Mouse (Mus musculus) sigmoid colon, adult 10 weeks (tissue): ENCODE data around the gene Vsig10l. TPM values are rescaled to one million over a fixed set of nuclear protein-coding genes. Genes with fewer than 3 reads are reported as not detected.

ENCODE experiments used
- polyA plus RNA-seq: library from polyadenylated mRNA; stranded (reverse); fragments of 350-450 nt; fragmentation: Illumina TruSeq; extraction: RNeasy Lipid Tissue Mini Kit (QIAGEN cat#74804); gene quantifications from one replicate; pipeline ENCODE4 v1.2.3, GENCODE M21; 2014; ENCODE audit warnings: low read depth, low replicate concordance

Gene Vsig10l
- 0.32 TPM for polyA plus RNA-seq

DNA sequence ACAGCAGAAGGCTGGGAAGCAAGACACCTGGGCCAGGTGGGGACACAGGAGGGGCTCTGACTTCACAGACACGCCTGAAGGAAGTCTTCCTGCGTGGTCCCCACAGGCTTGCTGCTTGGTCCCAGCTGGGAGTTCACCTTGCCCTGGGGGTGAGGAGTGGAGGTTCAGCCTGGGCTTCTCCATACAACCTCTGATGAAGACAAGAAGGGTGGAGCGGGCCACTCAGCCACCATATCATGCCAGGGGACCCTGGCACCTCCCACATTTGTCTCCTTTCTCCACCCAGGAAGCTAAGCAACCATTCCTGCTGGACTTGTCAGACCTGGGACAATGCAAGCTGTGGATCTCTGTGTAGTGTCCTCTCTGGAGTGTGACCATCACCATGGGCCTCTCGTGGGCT, at the start of gene Vsig10l:
Gene Vsig10l (plus strand): TSS at position 301 of the 400 bp plus-strand sequence.

DNA sequence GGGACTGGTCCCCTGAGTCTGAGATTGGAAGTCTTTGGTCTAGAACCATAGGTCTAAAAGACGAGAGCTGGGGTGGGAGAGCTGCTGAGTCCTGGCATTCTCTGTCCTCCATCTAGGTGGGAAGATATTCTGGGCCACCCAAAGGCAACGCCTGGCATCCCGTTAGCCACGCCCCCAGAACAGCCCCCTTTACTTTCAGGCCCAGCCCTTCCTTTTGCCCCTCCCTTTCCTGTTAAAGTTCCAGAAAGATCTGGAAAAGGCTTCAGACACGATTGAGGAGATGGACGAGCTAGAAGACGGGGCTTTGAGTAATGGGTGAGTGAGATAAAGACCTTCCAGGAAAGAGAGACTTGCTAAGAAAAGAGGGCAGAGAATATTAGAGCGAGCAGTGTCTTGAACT, 35.5 kb upstream of the Vsig10l start, which contains the start of gene Lim2:
Gene Lim2 (plus strand): TSS at position 265 of the 400 bp plus-strand sequence.

DNA sequence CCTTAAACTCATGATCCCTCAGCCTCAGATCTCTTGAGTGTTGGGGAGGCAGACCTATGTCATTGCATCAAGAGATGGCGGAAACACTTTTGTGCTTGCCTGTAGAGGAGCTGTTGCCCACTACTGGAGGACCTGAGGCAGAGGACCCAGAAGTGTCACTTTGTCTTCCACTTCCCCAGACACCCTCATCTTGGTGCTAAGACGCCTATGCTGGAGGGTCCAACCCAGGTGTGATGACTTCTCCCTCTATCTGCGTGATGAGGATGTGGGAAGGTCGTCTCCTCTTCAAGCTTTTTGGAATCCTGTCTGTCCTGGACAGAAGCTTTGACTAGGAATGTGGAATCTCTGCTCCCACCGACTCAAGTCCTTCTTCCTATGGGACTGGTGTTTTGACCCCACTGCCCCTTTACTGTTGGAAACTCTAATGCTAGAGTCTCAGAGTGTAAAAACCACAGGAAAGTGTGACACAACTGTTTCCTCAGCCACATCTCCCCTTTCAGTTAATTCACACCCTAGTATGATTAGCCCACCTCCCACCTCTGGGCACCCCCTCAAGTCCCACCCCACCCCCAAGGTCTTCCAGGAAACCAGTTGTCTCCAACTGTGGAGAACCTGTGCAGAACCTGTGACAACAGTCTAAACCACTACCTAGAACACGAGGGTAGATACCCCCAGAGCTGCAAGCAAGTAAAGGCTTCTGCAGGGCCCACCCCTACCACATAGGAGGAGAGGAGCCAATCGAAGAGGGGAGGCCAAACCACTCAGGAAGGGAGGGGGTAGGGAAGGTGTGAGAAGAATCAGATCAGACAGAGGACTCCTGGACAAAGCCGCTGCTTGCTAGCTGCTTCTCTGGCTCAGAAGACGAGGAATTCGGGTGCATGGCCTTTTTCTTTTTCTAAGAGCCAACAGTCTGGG, 26.4 kb upstream of the Vsig10l start, which contains the start of gene Nkg7:
Gene Nkg7 (plus strand): TSS at position 733 of the 915 bp plus-strand sequence.

DNA sequence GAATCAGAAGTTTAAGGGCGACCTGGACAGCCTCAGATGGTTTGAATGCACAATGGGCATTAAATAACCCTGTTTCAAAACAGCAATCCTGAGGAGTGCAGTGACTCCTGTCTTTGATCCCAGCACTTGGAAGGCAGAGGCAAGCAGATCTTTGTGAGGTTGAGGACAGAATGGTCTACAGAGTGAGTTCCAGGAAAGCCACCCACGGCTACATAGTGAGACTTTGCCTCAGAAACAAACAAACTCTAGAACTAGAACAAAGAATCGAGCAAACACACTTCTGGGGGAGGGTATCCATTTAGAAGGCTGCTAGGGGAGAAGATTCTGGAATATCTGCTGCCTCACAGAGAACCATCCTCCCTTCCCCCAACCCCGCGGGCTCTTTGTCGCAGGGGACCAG, 22.5 kb upstream of the Vsig10l start, which contains the start of gene Cldnd2:
Gene Cldnd2 (plus strand): TSS at position 301 of the 400 bp plus-strand sequence.

DNA sequence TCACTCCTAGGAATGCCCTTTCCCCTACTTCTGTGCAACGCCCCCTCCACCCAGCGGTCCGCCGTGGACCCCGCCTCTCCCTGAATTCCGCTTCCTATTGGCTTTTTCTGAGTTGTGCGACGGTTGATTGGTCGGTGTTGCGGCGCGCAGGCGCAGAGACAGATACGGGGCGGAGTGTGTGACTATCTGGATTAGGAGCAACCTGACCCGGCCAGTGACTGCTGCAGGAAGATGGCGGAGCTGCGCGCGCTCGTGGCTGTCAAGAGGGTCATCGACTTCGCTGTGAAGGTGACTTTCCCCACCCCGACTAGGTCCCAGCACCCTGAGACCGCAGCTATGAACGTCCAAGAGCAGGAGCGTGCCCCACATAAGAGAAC, 19.0 kb upstream of the Vsig10l start, which contains the start of the genes Etfb and Gm45233:
Gene Etfb (plus strand): TSS at position 167 of the 377 bp plus-strand sequence.
Gene Gm45233 (plus strand): TSS at position 212 of the 377 bp plus-strand sequence.

DNA sequence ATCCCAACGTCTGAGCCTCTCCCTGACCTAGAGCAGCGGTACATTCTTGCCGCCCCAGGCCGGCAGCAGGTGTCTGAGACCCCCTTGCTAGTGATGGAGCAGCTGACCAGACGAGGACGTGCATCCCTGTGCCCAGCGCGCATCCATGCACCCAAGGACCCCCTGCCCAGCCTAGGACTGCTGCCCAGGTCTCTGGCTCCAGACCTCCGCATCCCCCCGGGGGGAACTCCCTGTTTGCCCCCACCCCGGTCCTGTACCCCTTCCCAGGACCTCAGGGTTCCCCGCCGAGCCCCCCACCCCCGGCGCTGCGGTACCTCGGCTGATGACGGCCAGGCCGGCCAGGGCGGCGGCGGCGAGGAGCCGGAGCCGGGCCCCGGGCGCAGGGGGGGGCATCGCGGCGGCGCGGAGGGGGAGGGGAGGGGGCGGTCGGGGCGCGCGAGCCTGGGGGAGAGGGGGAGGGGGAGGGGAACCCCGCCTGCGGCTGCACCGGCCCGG, 26.7 kb downstream of the Vsig10l start, which contains the start of gene Iglon5:
Gene Iglon5 (minus strand): TSS at position 445 of the 495 bp plus-strand sequence.

Other genes with a start within 250 kb of the Vsig10l start
- gene Zfp715, start 149.9 kb upstream of the Vsig10l start, polyA plus RNA-seq: 54.4 TPM
- gene Siglecf, start 111.8 kb upstream of the Vsig10l start, polyA plus RNA-seq: 2.7 TPM
- 1.9 TPM for gene Siglecg, start 54.9 kb upstream of the Vsig10l start, polyA plus RNA-seq
- not detected for gene Lim2, start 35.5 kb upstream of the Vsig10l start, polyA plus RNA-seq
- gene Nkg7, start 26.1 kb upstream of the Vsig10l start, polyA plus RNA-seq: not detected
- not detected for gene Cldnd2, start 22.4 kb upstream of the Vsig10l start, polyA plus RNA-seq
- gene Etfb, start 19.1 kb upstream of the Vsig10l start, polyA plus RNA-seq: 4.8 TPM
- gene Gm45233, start 19.0 kb upstream of the Vsig10l start, polyA plus RNA-seq: not detected
- not detected for gene Iglon5, start 26.9 kb downstream of the Vsig10l start, polyA plus RNA-seq
- gene 4931406B18Rik, start 42.8 kb downstream of the Vsig10l start, polyA plus RNA-seq: not detected
- 14.8 TPM for gene Cd33, start 81.3 kb downstream of the Vsig10l start, polyA plus RNA-seq
- 1.5 TPM for gene Zfp658, start 99.1 kb downstream of the Vsig10l start, polyA plus RNA-seq
- gene Zfp719, start 116.5 kb downstream of the Vsig10l start, polyA plus RNA-seq: 17.7 TPM
- not detected for gene Zfp819, start 144.0 kb downstream of the Vsig10l start, polyA plus RNA-seq
- gene Ceacam18, start 171.6 kb downstream of the Vsig10l start, polyA plus RNA-seq: 2.9 TPM
- gene Siglece, start 197.0 kb downstream of the Vsig10l start, polyA plus RNA-seq: 0.54 TPM
- 2.9 TPM for gene Ctu1, start 208.9 kb downstream of the Vsig10l start, polyA plus RNA-seq
- not detected for gene Klk14, start 227.3 kb downstream of the Vsig10l start, polyA plus RNA-seq
- not detected for gene Klk13, start 249.4 kb downstream of the Vsig10l start, polyA plus RNA-seq